Mouse (Mus musculus) 3T3-L1 (cell line): Measurements from ENCODE around the gene Coa7.
"Not testable (repeated sequence)": the region's sequence is repeated elsewhere in the genome, so short reads cannot be mapped to it uniquely, and the experiment has no call there.

Source experiments
- DNase-seq: peaks from one replicate; pipeline ENCODE4 v3.0.0-alpha.2; 2015; ENCODE audit warnings: low read depth, low spot score

Gene Coa7

GRCm38 (mm10) chr4:108339277-108339690 is 11.3 kb downstream of the Coa7 start:
- peak; percentile 81 for DNase-seq

GRCm38 (mm10) chr4:108344631-108345083 is 16.7 kb downstream of the Coa7 start:
- no peak for DNase-seq

- DNase-seq: no peak
Observed at GRCm38 (mm10) chr4:108345826-108346225, 17.9 kb downstream of the Coa7 start.

GRCm38 (mm10) chr4:108347111-108347510 is 19.2 kb downstream of the Coa7 start:
- peak; percentile 93 for DNase-seq

- DNase-seq: peak; percentile 20
Observed at GRCm38 (mm10) chr4:108348256-108348875, 20.4 kb downstream of the Coa7 start.

- DNase-seq: peak; percentile 12
Observed at GRCm38 (mm10) chr4:108349064-108349463, 21.1 kb downstream of the Coa7 start.

GRCm38 (mm10) chr4:108349836-108350547 is 22.1 kb downstream of the Coa7 start:
- DNase-seq: peak; percentile 58

GRCm38 (mm10) chr4:108350819-108351218 is 22.9 kb downstream of the Coa7 start:
- DNase-seq: peak; percentile 95

GRCm38 (mm10) chr4:108353591-108353990 is 25.7 kb downstream of the Coa7 start:
- DNase-seq: not testable (repeated sequence)

- no peak for DNase-seq
Observed at GRCm38 (mm10) chr4:108357458-108357857, 29.5 kb downstream of the Coa7 start.

- DNase-seq: no peak
Observed at GRCm38 (mm10) chr4:108358498-108358897, 30.6 kb downstream of the Coa7 start.

GRCm38 (mm10) chr4:108360136-108361055 is 32.5 kb downstream of the Coa7 start:
- no peak for DNase-seq

- DNase-seq: no peak
Observed at GRCm38 (mm10) chr4:108362321-108363261, 34.7 kb downstream of the Coa7 start.

GRCm38 (mm10) chr4:108363355-108364110 is 35.6 kb downstream of the Coa7 start:
- DNase-seq: no peak

- DNase-seq: no peak
Observed at GRCm38 (mm10) chr4:108364111-108364476, 36.2 kb downstream of the Coa7 start.

- no peak for DNase-seq
Observed at GRCm38 (mm10) chr4:108369254-108369653, 41.3 kb downstream of the Coa7 start.

- DNase-seq: no peak
Observed at GRCm38 (mm10) chr4:108370409-108370808, 42.5 kb downstream of the Coa7 start.

GRCm38 (mm10) chr4:108371421-108371820 is 43.5 kb downstream of the Coa7 start:
- peak; percentile 63 for DNase-seq

GRCm38 (mm10) chr4:108372166-108372565 is 44.2 kb downstream of the Coa7 start:
- DNase-seq: no peak

- no peak for DNase-seq
Observed at GRCm38 (mm10) chr4:108379476-108379875, 51.5 kb downstream of the Coa7 start.
